Mouse (Mus musculus): ENCODE measurements around the gene Syna. TPM values are rescaled to one million over a fixed set of nuclear protein-coding genes. Genes with fewer than 3 reads are reported as not detected.

The Syna gene
- polyA plus RNA-seq, 1 experiment from 2014 or later = 0.24 TPM

DNA sequence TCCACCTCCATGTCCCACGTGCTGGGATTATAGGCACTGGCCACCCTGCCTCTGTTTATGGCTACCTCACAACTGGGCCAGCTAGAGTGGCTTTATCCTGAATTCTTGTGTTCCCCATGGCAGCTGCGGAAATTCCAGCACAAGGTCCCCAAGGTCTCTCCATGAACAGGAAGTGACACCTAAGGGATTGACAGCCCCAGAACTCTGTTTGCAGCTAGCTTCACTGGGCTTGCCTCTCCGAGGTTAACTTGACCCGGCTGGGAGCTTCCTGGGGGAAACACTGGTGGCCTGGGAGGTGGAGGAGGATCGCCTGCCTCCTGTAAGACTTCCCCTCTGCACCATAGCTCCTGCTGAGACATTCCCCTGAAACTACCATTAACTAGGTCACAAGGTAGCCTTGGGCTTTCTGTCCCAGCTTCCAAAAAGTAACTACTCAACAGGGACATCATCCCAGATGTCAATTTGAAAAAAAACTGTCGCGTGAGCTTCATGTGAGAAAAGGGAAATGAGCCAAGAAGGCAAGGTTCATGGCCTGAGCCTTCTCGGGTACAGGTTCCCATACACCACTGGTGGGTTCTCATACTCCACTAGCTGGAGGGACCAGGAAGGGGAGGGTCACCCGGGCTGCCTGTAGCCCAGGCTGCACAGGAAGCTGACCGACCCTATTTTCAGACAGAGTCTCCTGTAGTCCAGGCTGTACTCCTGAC, 12.7 kb upstream of the Syna start:
- ATAC-seq (ENCODE audit: low FRiP score, low TSS enrichment) (no peak), DNase-seq (peak; percentile 3)
- WGBS = 47% methylated on average over 10 of the region's 10 CpGs
- Histone ChIP-seq H3K27me3 (ENCODE audit: control insufficient read depth, insufficient read depth, low read length) (no peaks in the 10 kb centered on the region), H3K36me3 (ENCODE audit: control insufficient read depth, insufficient read depth, low read length) (no peaks in the 10 kb centered on the region), H3K27ac (replicated peaks; ENCODE audit: low read depth, low read length) (peak overlapping the region; percentile 77), H3K9me3 (ENCODE audit: control insufficient read depth, low read length) (no peaks in the 10 kb centered on the region), H3K4me2 (ENCODE audit: low read length) (peak overlapping the region; percentile 77), H3K9ac (replicated peaks; ENCODE audit: low read length) (no peak overlapping the region; the same call in 1 of the 2 replicates), H3K4me3 (replicated peaks; ENCODE audit: low read depth, low read length) (peak overlapping the region; percentile 46), H3K4me1 (ENCODE audit: control insufficient read depth, insufficient read depth, low read length) (peaks cover 7% of the 10 kb centered on the region)

DNA sequence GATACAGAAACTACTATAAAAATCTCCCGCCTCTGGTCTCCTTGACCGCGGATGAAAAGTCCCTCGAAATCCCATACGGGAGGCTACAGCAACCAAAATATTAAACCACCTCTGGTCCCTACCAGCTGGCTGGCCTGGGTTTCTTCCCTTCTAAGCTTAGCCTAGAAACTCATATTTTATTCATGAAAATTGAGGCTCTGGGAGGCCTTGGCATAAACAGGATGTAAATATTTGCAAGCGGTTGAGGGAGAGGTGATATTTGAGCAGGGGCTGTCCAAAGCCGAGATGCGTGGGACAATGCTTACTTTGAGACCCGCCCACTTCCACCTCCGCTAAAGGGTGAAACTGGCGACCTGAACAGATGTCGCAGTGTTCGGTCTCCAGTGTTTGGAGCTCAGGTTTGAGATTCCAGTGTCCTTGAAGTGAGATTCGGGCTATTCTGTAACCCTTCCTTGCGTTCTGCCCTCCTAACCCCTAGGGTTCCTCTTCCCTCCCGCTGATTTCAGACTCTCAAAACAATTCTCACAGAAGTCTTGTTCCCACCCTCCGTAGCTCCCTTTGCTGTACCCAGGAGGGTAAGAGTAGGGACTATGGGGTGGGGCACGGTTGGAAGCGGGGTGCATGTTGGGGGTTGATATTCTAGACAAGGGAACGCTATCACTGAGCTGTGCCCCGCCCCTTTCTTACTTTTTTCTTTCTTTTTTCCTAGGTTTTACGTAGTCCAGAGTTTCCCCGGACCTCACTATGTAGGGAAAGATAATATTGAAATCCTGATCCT, 11.9 kb upstream of the Syna start:
- WGBS = 1% methylated on average over 23 of the region's 23 CpGs
- peak; percentile 58 for ATAC-seq (ENCODE audit: low FRiP score, low TSS enrichment)

DNA sequence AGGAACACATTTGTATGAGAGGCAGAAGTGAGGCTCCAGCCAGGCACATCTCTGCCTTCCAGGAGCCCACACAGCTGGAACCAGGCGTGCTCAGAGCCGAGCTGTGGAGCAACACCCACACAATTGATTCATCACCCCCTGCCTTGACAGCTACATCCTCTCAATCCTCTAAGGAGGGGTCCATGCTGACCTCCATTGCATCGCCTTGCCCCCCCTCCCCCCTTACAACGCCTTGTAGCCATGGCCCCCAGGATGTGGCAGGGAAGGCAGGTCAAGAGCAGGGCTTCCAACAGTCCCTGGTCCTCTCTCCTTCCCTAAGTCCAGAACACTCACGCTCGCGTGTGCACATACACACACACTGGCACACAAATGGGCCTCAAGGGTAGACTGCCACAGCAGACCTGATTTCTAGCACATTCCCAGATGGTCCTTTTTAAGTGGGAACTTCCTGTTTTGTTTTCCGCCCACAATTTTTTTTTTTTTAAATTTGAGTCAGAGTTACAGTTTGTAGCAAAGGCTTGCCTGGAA, 9.1 kb upstream of the Syna start:
- Histone ChIP-seq H3K27ac (replicated peaks; ENCODE audit: low read depth, low read length) (no peak overlapping the region), H3K4me3 (replicated peaks; ENCODE audit: low read depth, low read length) (no peak overlapping the region), H3K4me2 (ENCODE audit: low read length) (no peak overlapping the region), H3K36me3 (ENCODE audit: control insufficient read depth, insufficient read depth, low read length) (no peaks in the 10 kb centered on the region), H3K9me3 (ENCODE audit: control insufficient read depth, low read length) (no peaks in the 10 kb centered on the region), H3K4me1 (ENCODE audit: control insufficient read depth, insufficient read depth, low read length) (peaks cover 7% of the 10 kb centered on the region), H3K9ac (replicated peaks; ENCODE audit: low read length) (no peak overlapping the region), H3K27me3 (ENCODE audit: control insufficient read depth, insufficient read depth, low read length) (no peaks in the 10 kb centered on the region)
- 61% methylated on average over 8 of the region's 8 CpGs for WGBS
- ATAC-seq (ENCODE audit: low FRiP score, low TSS enrichment) (no peak), DNase-seq (no peak)

More for the DNA sequence above, 11.9 kb upstream of the Syna start:
- Histone ChIP-seq H3K4me1 (ENCODE audit: control insufficient read depth, insufficient read depth, low read length) (peaks cover 7% of the 10 kb centered on the region), H3K27ac (replicated peaks; ENCODE audit: low read depth, low read length) (peak overlapping the region; percentile 77), H3K4me2 (ENCODE audit: low read length) (peak overlapping the region; percentile 77), H3K9ac (replicated peaks; ENCODE audit: low read length) (peak overlapping the region; percentile 52), H3K36me3 (ENCODE audit: control insufficient read depth, insufficient read depth, low read length) (no peaks in the 10 kb centered on the region), H3K9me3 (ENCODE audit: control insufficient read depth, low read length) (no peaks in the 10 kb centered on the region), H3K27me3 (ENCODE audit: control insufficient read depth, insufficient read depth, low read length) (no peaks in the 10 kb centered on the region), H3K4me3 (replicated peaks; ENCODE audit: low read depth, low read length) (peak overlapping the region; percentile 46)
- DNase-seq = peak; percentile 89

DNA sequence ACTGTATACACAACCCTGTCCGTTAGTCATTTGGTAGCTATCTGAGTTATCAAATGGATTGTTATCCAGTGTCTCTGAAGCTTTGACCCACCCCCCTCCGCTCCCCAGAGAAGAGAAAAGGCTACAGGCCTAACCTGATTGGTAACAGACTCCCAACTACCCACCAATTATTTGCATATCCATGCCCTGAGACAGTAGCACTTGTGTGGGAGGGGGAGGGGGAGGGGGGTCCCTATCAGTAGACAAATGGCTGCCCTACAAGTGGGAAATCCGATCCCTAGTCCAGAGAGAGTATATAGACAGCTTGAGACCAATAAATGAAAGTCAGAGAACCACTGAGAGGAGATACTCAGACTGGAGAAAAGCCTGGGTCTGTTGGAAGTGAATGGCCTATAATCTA, 8.1 kb upstream of the Syna start:
- 83% methylated on average over 3 of the region's 3 CpGs for WGBS
- Histone ChIP-seq H3K4me1 (ENCODE audit: control insufficient read depth, insufficient read depth, low read length) (peaks cover 7% of the 10 kb centered on the region), H3K36me3 (ENCODE audit: control insufficient read depth, insufficient read depth, low read length) (no peaks in the 10 kb centered on the region), H3K27ac (replicated peaks; ENCODE audit: low read depth, low read length) (no peak overlapping the region), H3K27me3 (ENCODE audit: control insufficient read depth, insufficient read depth, low read length) (no peaks in the 10 kb centered on the region), H3K4me2 (ENCODE audit: low read length) (no peak overlapping the region), H3K9me3 (ENCODE audit: control insufficient read depth, low read length) (no peaks in the 10 kb centered on the region), H3K4me3 (replicated peaks; ENCODE audit: low read depth, low read length) (no peak overlapping the region), H3K9ac (replicated peaks; ENCODE audit: low read length) (no peak overlapping the region)
- DNase-seq (no peak), ATAC-seq (ENCODE audit: low FRiP score, low TSS enrichment) (no peak)

DNA sequence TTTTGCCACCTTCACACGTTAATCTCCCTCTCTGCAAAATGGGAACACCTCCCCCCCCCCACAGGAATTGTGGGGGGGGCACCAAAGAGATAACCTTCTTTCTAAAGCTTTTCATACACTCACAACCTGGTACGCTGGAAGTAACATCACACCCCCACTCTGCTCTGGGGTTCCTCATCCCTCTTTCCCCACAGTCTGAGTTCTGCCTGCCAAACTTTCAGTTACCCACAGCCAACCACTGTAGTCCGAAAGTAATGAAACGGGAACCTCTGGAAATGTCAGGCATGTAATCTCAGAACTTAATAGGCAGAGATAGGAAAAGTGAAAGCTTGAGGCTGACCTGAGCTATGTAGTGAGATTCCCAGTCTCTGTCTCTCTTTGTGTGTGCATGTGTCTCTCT, 7.5 kb upstream of the Syna start:
- Histone ChIP-seq H3K9ac (replicated peaks; ENCODE audit: low read length) (no peak overlapping the region), H3K27ac (replicated peaks; ENCODE audit: low read depth, low read length) (no peak overlapping the region), H3K4me2 (ENCODE audit: low read length) (no peak overlapping the region), H3K9me3 (ENCODE audit: control insufficient read depth, low read length) (no peaks in the 10 kb centered on the region), H3K36me3 (ENCODE audit: control insufficient read depth, insufficient read depth, low read length) (no peaks in the 10 kb centered on the region), H3K27me3 (ENCODE audit: control insufficient read depth, insufficient read depth, low read length) (no peaks in the 10 kb centered on the region), H3K4me3 (replicated peaks; ENCODE audit: low read depth, low read length) (no peak overlapping the region), H3K4me1 (ENCODE audit: control insufficient read depth, insufficient read depth, low read length) (peaks cover 5% of the 10 kb centered on the region)
- no peak for ATAC-seq (ENCODE audit: low FRiP score, low TSS enrichment)
- no peak for DNase-seq
- 84% methylated on average over 4 of the region's 4 CpGs for WGBS

- H3K36me3 ChIP-seq (ENCODE audit: control insufficient read depth, insufficient read depth, low read length) = no peaks in the 10 kb centered on the region
- H3K9me3 ChIP-seq (ENCODE audit: control insufficient read depth, low read length) = no peaks in the 10 kb centered on the region
- no peak overlapping the region for H3K9ac ChIP-seq (replicated peaks; ENCODE audit: low read length)
- WGBS = 91% methylated on average over 6 of the region's 6 CpGs
- DNase-seq (no peak), ATAC-seq (ENCODE audit: low FRiP score, low TSS enrichment) (no peak)
- no peaks in the 10 kb centered on the region for H3K4me1 ChIP-seq (ENCODE audit: control insufficient read depth, insufficient read depth, low read length)
- no peak overlapping the region for H3K4me3 ChIP-seq (replicated peaks; ENCODE audit: low read depth, low read length)
- H3K27ac ChIP-seq (replicated peaks; ENCODE audit: low read depth, low read length) = no peak overlapping the region
- H3K27me3 ChIP-seq (ENCODE audit: control insufficient read depth, insufficient read depth, low read length) = no peaks in the 10 kb centered on the region
- H3K4me2 ChIP-seq (ENCODE audit: low read length) = no peak overlapping the region
Observed at GRCm38 (mm10) chr5:134565696-134566095, 5.7 kb upstream of the Syna start.

DNA sequence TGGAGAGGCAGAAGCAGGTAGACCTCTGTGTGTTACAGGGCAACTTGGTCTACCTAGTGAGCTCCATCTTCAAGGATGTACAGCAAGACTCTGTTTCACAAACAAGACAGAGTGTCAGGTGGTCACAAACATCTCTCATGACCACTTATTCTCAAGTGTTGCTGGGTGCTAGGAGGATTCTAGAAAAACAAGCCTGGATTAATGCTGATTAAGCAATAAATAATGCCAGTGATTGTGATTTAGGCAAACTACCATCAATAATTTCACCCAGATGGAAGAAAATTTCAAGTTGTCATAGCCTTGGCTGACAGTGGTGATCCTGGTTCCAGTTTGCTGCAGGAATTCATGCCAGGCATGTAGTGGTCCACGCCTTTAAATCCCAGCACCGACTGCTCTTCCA, 4.3 kb upstream of the Syna start:
- H3K9ac ChIP-seq (replicated peaks; ENCODE audit: low read length) = no peak overlapping the region
- H3K27ac ChIP-seq (replicated peaks; ENCODE audit: low read depth, low read length) = no peak overlapping the region
- no peak for ATAC-seq (ENCODE audit: low FRiP score, low TSS enrichment)
- no peaks in the 10 kb centered on the region for H3K4me1 ChIP-seq (ENCODE audit: control insufficient read depth, insufficient read depth, low read length)
- WGBS = 95% methylated on average over 2 of the region's 2 CpGs
- DNase-seq = no peak
- H3K36me3 ChIP-seq (ENCODE audit: control insufficient read depth, insufficient read depth, low read length) = no peaks in the 10 kb centered on the region
- H3K9me3 ChIP-seq (ENCODE audit: control insufficient read depth, low read length) = no peaks in the 10 kb centered on the region
- H3K4me2 ChIP-seq (ENCODE audit: low read length) = no peak overlapping the region
- H3K27me3 ChIP-seq (ENCODE audit: control insufficient read depth, insufficient read depth, low read length) = no peaks in the 10 kb centered on the region
- H3K4me3 ChIP-seq (replicated peaks; ENCODE audit: low read depth, low read length) = no peak overlapping the region

DNA sequence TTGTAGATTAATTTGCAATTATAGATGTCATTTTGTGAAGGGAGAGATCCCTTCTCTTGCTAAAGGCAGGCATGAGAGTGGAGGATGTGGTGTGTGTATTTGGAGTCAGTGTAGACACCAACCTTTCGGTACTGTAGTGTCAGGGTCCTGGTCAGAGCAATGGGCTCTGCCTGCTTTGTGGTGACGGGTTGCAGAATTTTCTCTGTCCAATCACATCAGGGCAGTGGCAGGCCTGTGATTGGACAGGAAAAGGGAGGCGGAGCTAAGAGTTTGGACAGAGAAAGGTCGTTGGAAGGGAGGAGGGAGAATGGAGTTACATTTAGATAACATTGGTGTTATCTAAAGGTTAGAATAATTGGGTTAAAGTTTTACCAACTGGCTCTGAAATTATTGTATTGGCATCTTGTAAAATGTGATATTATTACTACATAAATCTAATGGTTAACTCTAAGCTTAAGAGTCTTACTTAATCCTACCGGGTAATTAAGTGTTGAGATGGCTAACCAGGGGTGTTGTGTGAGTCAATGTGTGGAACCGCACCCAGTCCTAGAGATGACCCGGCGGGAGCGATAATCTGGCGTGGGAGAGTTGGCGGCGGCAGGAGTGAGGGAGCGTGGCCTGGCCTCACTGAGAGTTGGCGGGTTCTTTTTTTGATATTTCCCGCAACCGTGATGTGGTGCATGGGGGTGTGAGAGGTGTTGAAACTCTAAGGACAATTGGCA, 640 bp upstream of the Syna start:
- Histone ChIP-seq H3K27ac (replicated peaks; ENCODE audit: low read depth, low read length) (no peak overlapping the region), H3K4me2 (ENCODE audit: low read length) (no peak overlapping the region), H3K4me3 (replicated peaks; ENCODE audit: low read depth, low read length) (no peak overlapping the region), H3K27me3 (ENCODE audit: control insufficient read depth, insufficient read depth, low read length) (no peaks in the 10 kb centered on the region), H3K36me3 (ENCODE audit: control insufficient read depth, insufficient read depth, low read length) (no peaks in the 10 kb centered on the region), H3K9me3 (ENCODE audit: control insufficient read depth, low read length) (no peaks in the 10 kb centered on the region), H3K4me1 (ENCODE audit: control insufficient read depth, insufficient read depth, low read length) (peaks cover 1% of the 10 kb centered on the region; the same call in 1 of the 2 replicates), H3K9ac (replicated peaks; ENCODE audit: low read length) (no peak overlapping the region)
- no peak for ATAC-seq (ENCODE audit: low FRiP score, low TSS enrichment)
- DNase-seq = no peak
- WGBS = 82% methylated on average over 16 of the region's 16 CpGs
